Mouse (Mus musculus) spleen, adult 2 months (tissue): ENCODE results near the gene Tcf3. TPM values are rescaled to one million over a fixed set of nuclear protein-coding genes. Genes with fewer than 3 reads are reported as not detected.

ENCODE experiments used
- DNase-seq, 2 experiments: peaks; one replicate each; pipeline versions ENCODE4 v3.0.0 to v3.0.0-alpha.2; 2012 to 2021; ENCODE audit warnings: low spot score in 2 of 2, low read depth in 1 of 2
- H3K27ac ChIP-seq: fragments of 200-500 bp; 2 replicates; pipeline ENCODE4 v1.5.1; 2012; ENCODE audit warnings: low read length, inconsistent platforms; ENCODE audit not compliant: insufficient read depth
- H3K27me3 ChIP-seq: fragments of 200-500 bp; 2 replicates; pipeline ENCODE4 v1.6.1; 2012; ENCODE audit warnings: mild to moderate bottlenecking, moderate library complexity, low read length, inconsistent platforms; ENCODE audit not compliant: control insufficient read depth, insufficient read depth
- H3K36me3 ChIP-seq: fragments of 200-500 bp; 2 replicates; pipeline ENCODE4 v1.6.1; 2012; ENCODE audit warnings: mild to moderate bottlenecking, low read length, inconsistent platforms; ENCODE audit not compliant: control insufficient read depth, insufficient read depth
- H3K4me1 ChIP-seq: fragments of 200-500 bp; 2 replicates; pipeline ENCODE4 v1.6.1; 2011; ENCODE audit warnings: inconsistent platforms; ENCODE audit not compliant: control insufficient read depth, insufficient read depth, insufficient read length
- H3K4me3 ChIP-seq: fragments of 200-500 bp; 2 replicates; pipeline ENCODE4 v1.5.1; 2011; ENCODE audit warnings: mild to moderate bottlenecking, inconsistent platforms; ENCODE audit not compliant: insufficient read depth, insufficient read length; ENCODE audit errors: extremely low read depth
- CTCF ChIP-seq: fragments of 200-500 bp; IDR thresholded peaks from 2 replicates; pipeline ENCODE4 v1.5.1; 2011; ENCODE audit warnings: mild to moderate bottlenecking, inconsistent platforms; ENCODE audit not compliant: insufficient read depth, insufficient read length, insufficient replicate concordance; ENCODE audit errors: extremely low read depth
- POLR2A ChIP-seq: fragments of 200-500 bp; IDR thresholded peaks from 2 replicates; pipeline ENCODE4 v1.6.1; 2011; ENCODE audit warnings: low read depth, low read length, inconsistent platforms
- whole genome bisulfite sequencing: fragments of 180-500 bp; shearing (Covaris S2); methylation state at CpG from one replicate; pipeline ENCODE4 v1.1.7; 2018; 5-methylcytosine and 5-hydroxymethylcytosine counted together
- polyA plus RNA-seq: library from polyadenylated mRNA; depleted of rRNA; stranded (reverse); fragments of >200 nt; gene quantifications from 2 replicates; pipeline ENCODE4 v1.2.3, GENCODE M21; 2012

Tcf3 gene
- polyA plus RNA-seq, 1 experiment: 173 TPM

- Histone ChIP-seq H3K4me1 (peaks cover 19% of the 10 kb centered on the region; the same call in 1 of the 2 replicates), H3K4me3 (peak overlapping the region; percentile 4; the same call in 1 of the 2 replicates), H3K36me3 (peaks cover 26% of the 10 kb centered on the region), H3K27me3 (no peaks in the 10 kb centered on the region), H3K27ac (no peak overlapping the region)
- DNase-seq: no peak
- 52% methylated on average over 8 of the region's 8 CpGs for WGBS
- TF ChIP-seq POLR2A: no peak
- no peak for TF ChIP-seq CTCF
These were observed 35.8 kb downstream of the Tcf3 start for GRCm38 (mm10) chr10:80397524-80398173.

DNA sequence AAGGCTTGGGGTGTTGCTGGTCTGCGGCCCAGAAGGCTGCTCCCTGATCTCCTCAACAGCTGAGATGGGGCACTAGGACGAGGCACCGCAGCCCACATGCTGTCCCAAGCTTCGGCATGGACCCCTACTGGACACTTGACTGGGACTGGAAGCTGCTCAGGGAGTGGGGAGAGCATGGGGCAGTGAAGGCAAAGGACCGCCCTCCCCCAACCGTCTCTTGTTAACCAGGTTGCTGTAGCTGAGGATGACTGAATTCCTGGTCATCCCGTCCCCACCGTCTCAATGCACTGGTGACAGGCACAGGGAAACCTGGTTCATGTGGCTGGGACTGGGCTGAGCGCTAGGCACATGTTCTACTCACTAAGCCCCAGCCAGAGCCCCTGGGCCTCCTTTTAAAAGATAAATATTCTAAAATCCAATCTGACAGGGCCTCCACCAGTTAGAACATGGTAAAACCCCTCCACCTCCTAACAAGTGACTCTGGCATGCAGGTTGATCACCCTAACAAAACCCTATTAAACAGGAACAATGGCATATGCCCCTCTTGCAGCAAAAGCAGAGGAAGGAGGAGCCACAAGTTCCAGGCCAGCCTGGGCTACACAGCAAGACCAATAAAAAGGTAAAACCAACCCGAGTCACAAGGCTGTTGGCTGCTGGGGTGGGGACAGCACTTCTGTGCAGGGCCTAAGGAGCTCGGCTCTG is 36.5 kb downstream of the Tcf3 start:
- no peak for TF ChIP-seq CTCF
- TF ChIP-seq POLR2A: no peak
- no peaks in the 10 kb centered on the region for H3K27me3 ChIP-seq
- no peak overlapping the region for H3K27ac ChIP-seq
- 88% methylated on average over 11 of the region's 11 CpGs for WGBS
- no peak overlapping the region for H3K4me3 ChIP-seq
- peaks cover 19% of the 10 kb centered on the region; the same call in 1 of the 2 replicates for H3K4me1 ChIP-seq
- peaks cover 30% of the 10 kb centered on the region for H3K36me3 ChIP-seq
- DNase-seq: no peak

DNA sequence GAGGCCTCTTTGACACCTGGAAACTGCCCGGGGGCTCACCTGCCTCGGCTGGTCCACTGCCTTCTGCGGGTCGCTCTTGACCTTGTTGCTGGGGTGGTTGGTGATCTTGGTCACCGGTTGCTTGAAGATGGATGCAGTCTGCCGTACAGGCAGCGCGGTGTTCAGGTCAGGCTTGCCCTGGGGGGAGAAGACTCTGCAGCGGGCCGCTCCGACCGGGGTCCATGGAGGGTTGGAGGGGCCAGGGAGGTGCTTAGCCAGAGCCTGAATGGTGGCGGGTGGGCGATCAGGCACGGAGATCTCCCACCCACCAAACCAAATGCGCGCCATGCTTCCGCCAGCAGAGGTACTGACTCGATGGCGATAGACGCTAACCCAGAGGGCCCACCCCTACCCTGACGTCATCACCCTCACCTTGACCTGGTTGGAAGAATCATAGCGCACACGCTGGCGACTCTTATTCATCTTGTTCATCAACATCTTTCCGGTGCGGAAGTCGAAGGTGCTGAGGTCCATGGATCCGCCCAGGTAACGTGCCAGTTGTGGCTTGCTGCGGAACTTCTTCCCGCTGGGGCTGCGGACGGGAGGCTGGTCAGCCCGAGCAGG is 38.3 kb downstream of the Tcf3 start:
- Histone ChIP-seq H3K27ac (no peak overlapping the region), H3K27me3 (no peaks in the 10 kb centered on the region), H3K4me1 (peaks cover 13% of the 10 kb centered on the region; the same call in 1 of the 2 replicates), H3K36me3 (peaks cover 30% of the 10 kb centered on the region), H3K4me3 (no peak overlapping the region)
- TF ChIP-seq CTCF: no peak
- TF ChIP-seq POLR2A: no peak
- WGBS: 96% methylated on average over 35 of the region's 35 CpGs
- no peak for DNase-seq

DNA sequence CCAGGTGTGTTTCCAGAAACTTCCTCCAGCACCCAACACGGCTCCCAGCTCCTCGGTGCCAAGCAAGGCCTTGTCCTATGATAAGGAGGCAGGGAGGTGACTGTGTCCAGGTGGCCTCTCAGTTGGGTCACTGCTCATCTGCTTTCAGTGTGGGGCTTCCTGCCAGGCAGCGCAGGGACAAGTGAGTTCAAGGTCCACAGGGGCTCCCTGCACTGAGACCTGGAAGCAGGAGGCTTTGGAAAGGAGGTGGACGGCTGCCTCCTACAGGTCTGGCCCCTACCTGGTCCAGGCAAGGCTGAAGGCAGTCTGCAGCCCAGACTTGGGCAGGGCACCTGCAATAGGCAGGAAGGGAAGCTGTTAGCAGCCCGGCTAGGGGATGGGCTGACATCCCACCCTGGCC is 40.8 kb downstream of the Tcf3 start:
- H3K4me3 ChIP-seq: no peak overlapping the region
- DNase-seq: no peak
- TF ChIP-seq POLR2A (no peak), CTCF (no peak)
- WGBS: 96% methylated on average over 5 of the region's 5 CpGs
- H3K4me1 ChIP-seq: peaks cover 17% of the 10 kb centered on the region; the same call in 1 of the 2 replicates
- peaks cover 30% of the 10 kb centered on the region for H3K36me3 ChIP-seq
- no peaks in the 10 kb centered on the region for H3K27me3 ChIP-seq
- no peak overlapping the region for H3K27ac ChIP-seq

- TF ChIP-seq CTCF: no peak
- TF ChIP-seq POLR2A: no peak
- DNase-seq: no peak
- Histone ChIP-seq H3K4me1 (peaks cover 23% of the 10 kb centered on the region), H3K27me3 (peaks cover 8% of the 10 kb centered on the region), H3K36me3 (peaks cover 30% of the 10 kb centered on the region), H3K27ac (no peak overlapping the region), H3K4me3 (no peak overlapping the region)
- 92% methylated on average over 9 of the region's 9 CpGs for WGBS
These were observed 42.8 kb downstream of the Tcf3 start for GRCm38 (mm10) chr10:80390697-80391096.

- DNase-seq: no peak
- Histone ChIP-seq H3K4me3 (no peak overlapping the region), H3K27ac (no peak overlapping the region), H3K4me1 (peaks cover 26% of the 10 kb centered on the region), H3K27me3 (peaks cover 8% of the 10 kb centered on the region), H3K36me3 (peaks cover 23% of the 10 kb centered on the region)
- 74% methylated on average over 4 of the region's 4 CpGs for WGBS
- TF ChIP-seq POLR2A: no peak
- TF ChIP-seq CTCF: no peak
These were observed 44.2 kb downstream of the Tcf3 start for GRCm38 (mm10) chr10:80389185-80389708.
